Mouse (Mus musculus) layer of hippocampus, adult 18-20 months (tissue): ENCODE data around the gene Pde4b. TPM values are rescaled to one million over a fixed set of nuclear protein-coding genes. Genes with fewer than 3 reads are reported as not detected.
A peak's percentile ranks its signal among the peaks of the same experiment; 100 is the strongest.

Experiments used
- DNase-seq, 2 experiments: peaks; one replicate each; pipeline ENCODE4 v3.0.0; 2022; ENCODE audit warnings: low spot score in 2 of 2
- total RNA-seq, 2 experiments: library from RNA; stranded (reverse); gene quantifications; 2 replicates each; pipeline ENCODE4 v1.2.3; 2021

Gene Pde4b
- total RNA-seq, 2 experiments from 2014 or later = 59.5 to 65.2 TPM

DNA sequence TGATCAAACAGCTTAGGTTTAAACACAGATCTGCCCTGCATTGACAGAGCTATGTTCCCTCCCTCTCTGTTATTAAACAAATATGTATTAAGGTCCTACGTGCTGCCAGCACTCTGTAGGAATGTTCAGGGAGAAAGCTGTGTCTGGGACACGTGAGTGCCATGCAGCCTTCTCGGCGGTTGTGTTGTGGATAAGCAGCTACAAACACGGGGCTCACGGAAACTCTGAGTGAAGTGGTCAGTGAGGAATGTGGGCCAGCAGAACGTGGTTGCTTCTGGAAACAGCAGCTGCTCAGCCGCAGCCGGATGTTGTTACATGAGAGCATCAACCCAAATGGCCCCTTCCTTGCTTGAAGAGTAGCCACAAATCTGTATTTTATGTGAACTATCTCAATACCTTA is 547.9 kb downstream of the Pde4b start:
- no peak for DNase-seq

GRCm38 (mm10) chr4:102635944-102636343 is 548.6 kb downstream of the Pde4b start:
- no peak for DNase-seq

DNA sequence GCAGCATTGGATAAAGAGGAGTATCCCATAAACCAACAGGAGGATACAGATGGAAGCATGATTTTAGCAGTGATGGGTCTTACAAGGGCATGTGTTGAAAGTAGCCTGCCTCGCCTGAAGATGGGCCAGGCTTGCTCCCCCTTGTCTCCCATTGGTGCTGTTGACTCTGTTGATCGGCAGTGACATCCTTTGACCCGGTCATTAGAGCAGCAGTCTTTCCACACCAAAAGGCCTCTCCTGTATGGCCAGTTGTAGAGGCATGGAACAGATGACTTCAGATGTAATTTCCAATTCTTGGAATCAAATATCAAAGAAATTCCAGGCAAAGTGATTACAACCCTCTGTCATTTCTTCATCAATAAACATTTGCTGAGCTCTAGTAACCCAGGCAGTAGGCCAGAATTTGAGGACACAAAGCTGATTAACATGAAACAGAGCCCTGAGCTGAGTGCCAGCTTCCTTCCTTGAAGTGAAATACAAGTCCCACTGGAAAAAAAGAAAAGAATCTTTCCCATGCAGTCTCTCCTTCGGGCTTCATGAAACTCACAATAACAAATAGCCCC is 550.1 kb downstream of the Pde4b start:
- no peak for DNase-seq

GRCm38 (mm10) chr4:102640942-102641341 is 553.6 kb downstream of the Pde4b start:
- DNase-seq = no peak

DNA sequence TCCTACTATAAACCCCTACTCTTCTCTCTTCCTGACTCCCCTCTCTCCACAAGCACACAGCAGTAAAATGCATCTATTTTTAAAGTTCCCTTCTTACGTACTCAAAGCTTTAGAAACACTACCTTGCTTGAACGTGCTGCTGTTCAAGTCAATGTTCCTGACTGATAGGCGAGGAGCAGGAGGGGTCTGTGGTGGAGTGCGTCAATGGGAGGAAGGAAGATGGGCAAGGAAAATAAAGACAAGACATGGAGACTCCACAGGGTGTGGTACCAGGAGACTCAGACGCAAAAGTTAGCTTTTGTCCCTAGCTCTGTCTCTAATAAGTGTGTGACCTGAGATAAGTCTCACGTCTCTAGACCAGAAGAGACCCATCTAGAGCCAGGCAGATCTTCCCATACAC is 556.7 kb downstream of the Pde4b start:
- DNase-seq = no peak

DNA sequence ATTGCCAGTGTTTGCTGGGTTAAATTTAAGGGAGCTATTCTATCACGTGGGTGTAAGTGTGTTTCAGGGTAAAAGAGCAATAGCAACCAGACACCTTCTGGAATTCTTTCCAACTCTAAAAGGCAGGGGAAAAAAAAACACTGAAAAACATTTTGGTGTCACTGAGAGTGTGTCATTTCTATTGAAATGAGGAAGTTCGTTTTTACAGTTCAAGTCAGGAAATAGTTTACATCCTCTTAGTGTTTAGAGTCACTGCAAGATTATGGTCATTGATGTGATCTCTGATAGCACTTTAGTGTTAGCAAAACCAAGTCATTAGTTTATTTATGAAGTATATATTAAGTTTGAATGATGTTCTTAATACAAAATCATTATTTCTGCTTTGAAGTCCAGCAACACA is 559.7 kb downstream of the Pde4b start:
- DNase-seq = no peak

- no peak for DNase-seq
Observed at GRCm38 (mm10) chr4:102655331-102655730, 568.0 kb downstream of the Pde4b start.

- peak; percentile 12 to 71 for DNase-seq
Observed at GRCm38 (mm10) chr4:102656494-102657036, 569.2 kb downstream of the Pde4b start.

Other genes starting within 250 kb of the Pde4b start
- not detected for gene B020004J07Rik, start 243.5 kb upstream of the Pde4b start, total RNA-seq
- not detected for gene C130073F10Rik, start 193.8 kb upstream of the Pde4b start, total RNA-seq
- not detected for gene Gm12800, start 178.4 kb upstream of the Pde4b start, total RNA-seq
- gene Gm12794, start 147.1 kb upstream of the Pde4b start, total RNA-seq = not detected
- gene Gm12790, start 106.5 kb upstream of the Pde4b start, total RNA-seq = not detected
- not detected for gene Gm12789, start 100.9 kb upstream of the Pde4b start, total RNA-seq